8 mouse cellular contexts compared by ENCODE assay signal in genomic region chr14:61012397-61012931, GRCm38 (mm10). TPM values are rescaled to one million over a fixed set of nuclear protein-coding genes. Genes with fewer than 3 reads are reported as not detected.
DNase-seq lines count a peak whose midpoint lies in the region; ATAC-seq and TF ChIP-seq lines count a peak whose summit lies in the region.

No protein-coding gene starts in this region.

- peak overlapping the region; percentile 28 for H3K4me3 ChIP-seq in kidney, embryonic 14.5 days (ENCODE audit: low read length)
- H3K4me3 ChIP-seq in limb, embryonic 12.5 days (replicated peaks), result peak overlapping the region; percentile 25
- no peak overlapping the region for H3K4me3 ChIP-seq in myocyte

- no peak for TF ChIP-seq POLR2A in myocyte (IDR thresholded peaks at IDR 0.05; ENCODE audit: insufficient read length, low read depth)

- DNase-seq in cerebellum, adult 8-10 months, result no peak
- peak; percentile 96 for DNase-seq in embryo, embryonic 10.5 days (ENCODE audit: low spot score)
- DNase-seq in heart, adult 9 months (ENCODE audit: low spot score in 2 of 2), result peak; percentile 15 to 16
- peak; percentile 72 for DNase-seq in testis, postnatal 10 days (ENCODE audit: low spot score)

- peak overlapping the region; percentile 83 for H3K27ac ChIP-seq in kidney, embryonic 14.5 days (ENCODE audit: low read depth, low read length)
- H3K27ac ChIP-seq in limb, embryonic 12.5 days, result peak overlapping the region; percentile 69

- 0 out of 2 replicates have a peak, but pooled peaks have one; percentile 24 for ATAC-seq in cerebellum, adult (ENCODE audit: insufficient number of reproducible peaks, low FRiP score, low TSS enrichment)
- peak; percentile 94 for ATAC-seq in kidney, embryonic 14.5 days (ENCODE audit: low FRiP score, low TSS enrichment)
- peak; percentile 66 for ATAC-seq in limb, embryonic 12.5 days (ENCODE audit: insufficient number of reproducible peaks, insufficient read depth, low FRiP score, low TSS enrichment, low read depth)

- no peaks in the 10 kb centered on the region for H3K27me3 ChIP-seq in kidney, embryonic 14.5 days (ENCODE audit: control insufficient read depth, insufficient read depth, low read length)
- peaks cover 40% of the 10 kb centered on the region for H3K27me3 ChIP-seq in limb, embryonic 12.5 days
- peaks cover 52% of the 10 kb centered on the region for H3K27me3 ChIP-seq in myocyte (ENCODE audit: control insufficient read depth, insufficient read depth, insufficient read length)

- under 1% methylated on average over 17 of the region's 17 CpGs for WGBS in kidney, embryonic 14.5 days
- WGBS in limb, embryonic 12.5 days, result under 1% methylated on average over 17 of the region's 17 CpGs

- H3K4me1 ChIP-seq in kidney, embryonic 14.5 days (ENCODE audit: control insufficient read depth, insufficient read depth, low read length), result peaks cover 9% of the 10 kb centered on the region; the same call in 1 of the 2 replicates
- H3K4me1 ChIP-seq in limb, embryonic 12.5 days (replicated peaks), result peaks cover 30% of the 10 kb centered on the region

- peak overlapping the region; percentile 50 for H3K4me2 ChIP-seq in kidney, embryonic 14.5 days (replicated peaks; ENCODE audit: low read depth, low read length)
- peak overlapping the region; percentile 53 for H3K4me2 ChIP-seq in limb, embryonic 12.5 days
- H3K4me2 ChIP-seq in myocyte (ENCODE audit: low read depth), result no peak overlapping the region

- peak overlapping the region; percentile 25; the same call in 1 of the 2 replicates for H3K9ac ChIP-seq in kidney, embryonic 14.5 days (ENCODE audit: low read depth, low read length)
- peak overlapping the region; percentile 28; the same call in 1 of the 2 replicates for H3K9ac ChIP-seq in limb, embryonic 12.5 days (replicated peaks)

- H3K79me2 ChIP-seq in myocyte (ENCODE audit: control insufficient read depth, insufficient read depth), result no peaks in the 10 kb centered on the region

- H3K9me3 ChIP-seq in kidney, embryonic 14.5 days (ENCODE audit: control insufficient read depth, low read length), result no peaks in the 10 kb centered on the region
- no peaks in the 10 kb centered on the region for H3K9me3 ChIP-seq in limb, embryonic 12.5 days

- no peaks in the 10 kb centered on the region for H3K36me3 ChIP-seq in kidney, embryonic 14.5 days (ENCODE audit: control insufficient read depth, insufficient read depth, low read length)
- H3K36me3 ChIP-seq in limb, embryonic 12.5 days, result no peaks in the 10 kb centered on the region
- no peaks in the 10 kb centered on the region for H3K36me3 ChIP-seq in myocyte (ENCODE audit: control insufficient read depth, insufficient read depth)

- H3ac ChIP-seq in myocyte (ENCODE audit: control insufficient read depth, insufficient read length), result no peak overlapping the region

TF ChIP-seq in myocyte, 11 proteins besides CTCF, POLR2A, EP300 and RAD21:
- no peak for TF ChIP-seq TCF12 (IDR thresholded peaks at IDR 0.05; ENCODE audit: insufficient read depth, poor library complexity, severe bottlenecking)
- peak; percentile 59 for TF ChIP-seq USF1 (IDR thresholded peaks at IDR 0.05; ENCODE audit: low read depth)

RNA-seq across cellular contexts. Expression of gene Tnfrsf19, which starts 33.8 kb away (rescaled TPM):
- polyA plus RNA-seq in kidney, embryonic 14.5 days (2014; fragmentation: Nextera tagmentation; extraction: Ambion mirVana), result 19.7 and 23.2 TPM in 2 replicates
- polyA plus RNA-seq in limb, embryonic 12.5 days (2016; fragmentation: Nextera tagmentation; extraction: Ambion mirVana), result 34.2 and 42.5 TPM in 2 replicates
- 0.80 TPM for polyA plus RNA-seq in myocyte (2012; fragmentation: generic; extraction: Trizol)

Comparison
In these comparisons a context has a peak if more than half of its experiments do, and no peak if none do; other contexts are left out.
1. ATAC-seq: peak in every context shown above with its lines; median percentile 94 in kidney, embryonic 14.5 days; 66 in limb, embryonic 12.5 days; 24 in cerebellum, adult.
2. RNA of gene Tnfrsf19, which starts 33.8 kb away (polyA plus RNA-seq): 34.2 to 42.5 TPM in limb, embryonic 12.5 days and 19.7 to 23.2 TPM in kidney, embryonic 14.5 days; 0.80 TPM in myocyte (single experiment); every median in the first group is over 10 times any median in the second.